Mouse (Mus musculus) layer of hippocampus, postnatal 10 days (tissue): Measurements from ENCODE around the gene Zfp607a. TPM values are rescaled to one million over a fixed set of nuclear protein-coding genes. Genes with fewer than 3 reads are reported as not detected.
"Not testable (repeated sequence)": the region's sequence is repeated elsewhere in the genome, so short reads cannot be mapped to it uniquely, and the experiment has no call there.

Source experiments
- DNase-seq, 2 experiments: peaks; one replicate each; pipeline ENCODE4 v3.0.0; 2021; ENCODE audit warnings: low spot score in 2 of 2
- long read RNA-seq: library from polyadenylated mRNA; stranded (forward); transcript quantifications from one replicate; pipeline ENCODE4 v2.0.0, GENCODE M21; 2023
- total RNA-seq, 2 experiments: library from RNA; stranded (reverse); gene quantifications; 2 replicates each; pipeline ENCODE4 v1.2.3; 2021

Gene Zfp607a
- 1 to 10 TPM; 2.4 to 4.0 TPM for total RNA-seq
- long read RNA-seq, result 0 reads

- no peak for DNase-seq
Measured at GRCm38 (mm10) chr7:27857227-27857626, at the start of gene Zfp607a. Zfp607a (plus strand) TSS chr7:27857527.

DNA sequence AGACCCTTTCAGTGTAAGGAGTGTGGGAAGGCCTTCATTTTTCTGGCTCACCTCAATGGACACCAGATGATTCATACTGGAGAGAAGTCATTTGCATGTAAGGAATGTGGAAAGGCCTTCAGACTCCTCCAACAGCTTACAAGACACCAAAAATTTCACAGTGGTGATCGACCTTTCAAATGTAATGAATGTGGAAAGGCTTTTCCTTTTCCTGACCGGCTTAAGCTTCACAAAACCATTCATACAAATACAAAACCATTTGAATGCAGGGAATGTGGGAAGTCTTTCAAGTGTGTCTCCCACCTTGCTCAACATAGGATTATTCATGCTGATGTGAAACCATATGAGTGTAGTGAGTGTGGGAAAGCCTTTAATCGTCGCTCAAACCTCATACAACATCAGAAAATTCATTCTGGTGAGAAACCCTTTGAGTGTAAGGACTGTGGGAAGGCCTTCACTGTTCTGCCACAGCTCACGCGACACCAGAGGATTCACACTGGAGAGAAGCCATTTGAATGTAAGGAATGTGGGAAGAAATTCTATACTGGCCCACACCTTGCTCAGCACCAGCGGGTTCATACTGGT is 38.7 kb upstream of the Zfp607a start:
- DNase-seq, result no peak

- no peak for DNase-seq
Measured at GRCm38 (mm10) chr7:27822611-27823010, 34.7 kb upstream of the Zfp607a start.

DNA sequence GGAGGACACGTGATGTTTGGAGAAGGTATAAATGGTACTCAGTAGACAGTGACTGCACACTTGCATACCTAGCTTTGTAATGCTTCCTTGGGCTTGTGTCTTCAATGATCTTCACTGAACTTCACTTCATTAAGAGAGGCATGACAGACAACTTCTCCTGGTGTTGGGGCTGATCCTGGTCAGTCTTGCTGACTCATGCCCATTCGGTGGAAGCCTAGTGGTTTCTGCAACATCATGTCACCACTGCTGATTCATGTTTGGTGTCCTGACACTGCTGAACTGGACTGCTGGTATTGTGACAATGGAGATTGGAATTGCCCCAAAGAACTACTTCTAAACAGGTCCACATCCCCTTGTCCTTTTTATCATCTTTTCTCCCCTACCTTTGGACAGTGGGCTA is 23.2 kb upstream of the Zfp607a start:
- DNase-seq, result no peak

DNA sequence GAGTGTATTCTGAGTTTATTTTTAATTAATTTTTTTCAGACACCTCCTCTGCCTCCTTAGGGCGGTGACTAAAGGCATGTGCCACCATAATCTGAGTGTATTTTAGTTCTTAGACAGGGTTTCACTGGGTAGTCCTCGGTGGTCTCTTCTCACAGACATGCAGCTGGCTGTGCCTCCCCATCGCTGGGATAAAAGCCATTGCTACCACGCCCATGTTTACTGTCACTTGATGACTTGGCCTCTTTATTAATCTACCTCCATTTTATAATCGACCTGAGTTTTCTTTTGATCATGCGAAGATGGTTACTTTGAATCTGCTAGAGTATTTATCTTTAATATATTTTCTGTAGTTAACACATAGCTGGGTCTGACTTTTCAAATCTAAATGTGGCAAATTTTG is 19.4 kb upstream of the Zfp607a start:
- DNase-seq, result no peak

- DNase-seq, result peak; percentile 84 to 88
Measured at GRCm38 (mm10) chr7:27838323-27839249, 18.7 kb upstream of the Zfp607a start, which contains the start of gene Zfp59. Zfp59 (plus strand) TSS chr7:27838607.

- no peak for DNase-seq
Measured at GRCm38 (mm10) chr7:27839596-27839995, 17.7 kb upstream of the Zfp607a start.

- DNase-seq, result no peak
Measured at GRCm38 (mm10) chr7:27840104-27840503, 17.2 kb upstream of the Zfp607a start.

DNA sequence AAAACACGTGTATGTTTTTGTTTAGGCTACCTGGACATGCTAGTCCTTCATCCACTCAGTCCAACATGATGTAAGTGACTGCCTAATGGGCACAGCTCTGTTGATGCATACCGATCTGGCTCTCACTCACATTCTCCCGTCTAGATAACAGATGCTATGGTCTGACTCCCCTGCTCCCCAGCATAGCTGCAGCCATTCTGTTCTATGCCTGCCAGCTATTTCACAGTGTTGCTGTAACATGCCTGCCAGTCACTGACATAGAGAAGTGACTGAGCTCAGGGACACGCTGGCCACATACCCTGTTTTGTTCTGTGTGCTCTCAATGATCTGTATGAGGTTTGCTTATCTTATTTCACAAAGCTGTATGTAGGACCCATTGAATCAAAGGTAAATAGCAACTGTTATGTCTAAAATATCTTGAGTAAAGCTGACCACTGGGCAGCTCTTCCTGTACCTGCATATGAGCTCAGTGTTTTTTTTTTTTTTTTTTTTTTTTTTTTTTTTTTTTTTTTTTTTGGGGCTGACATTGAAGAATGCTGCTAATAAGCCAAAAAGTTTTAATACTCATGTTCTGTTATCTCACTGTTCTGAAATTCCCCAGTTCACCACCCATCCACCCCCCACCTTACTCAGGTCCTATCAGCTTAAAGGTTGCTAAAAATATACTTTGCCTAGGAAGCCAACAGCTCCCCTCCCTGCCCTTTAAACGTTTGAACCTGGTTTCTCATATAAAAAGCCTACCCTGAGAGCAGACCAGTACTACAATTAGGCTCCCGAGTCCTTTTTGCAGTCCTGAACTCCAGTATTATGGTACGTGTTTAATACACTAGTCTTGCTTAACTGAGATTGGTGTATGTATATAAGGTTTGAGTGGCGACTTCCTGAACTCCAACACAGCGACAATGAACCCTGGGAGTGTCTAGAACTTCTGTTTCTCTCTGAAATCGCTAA is 2.2 kb downstream of the Zfp607a start:
- DNase-seq, result no peak

- peak; percentile 56 to 67 for DNase-seq
Measured at GRCm38 (mm10) chr7:27860396-27861235, 3.3 kb downstream of the Zfp607a start.

DNA sequence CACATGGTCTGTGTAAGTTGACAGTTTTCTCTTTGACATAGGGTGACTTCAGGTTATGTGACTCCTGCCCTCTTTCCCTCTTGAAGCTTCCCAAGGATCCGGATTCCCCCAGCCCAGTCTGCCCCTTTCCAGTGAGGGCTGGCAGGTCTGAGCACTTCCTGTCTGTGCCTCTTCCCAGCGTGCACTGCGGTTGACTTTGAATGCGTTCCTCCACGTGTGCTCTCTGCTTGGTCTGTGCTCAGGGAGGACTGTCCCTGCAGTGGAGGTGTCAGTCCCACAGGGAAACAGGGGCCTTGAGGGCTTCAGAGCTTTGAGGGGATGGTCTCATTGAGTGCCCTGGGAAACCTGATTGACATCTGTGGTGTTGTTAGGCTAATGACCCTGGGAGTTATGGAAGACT is 5.3 kb downstream of the Zfp607a start:
- DNase-seq, result not testable (repeated sequence)

DNA sequence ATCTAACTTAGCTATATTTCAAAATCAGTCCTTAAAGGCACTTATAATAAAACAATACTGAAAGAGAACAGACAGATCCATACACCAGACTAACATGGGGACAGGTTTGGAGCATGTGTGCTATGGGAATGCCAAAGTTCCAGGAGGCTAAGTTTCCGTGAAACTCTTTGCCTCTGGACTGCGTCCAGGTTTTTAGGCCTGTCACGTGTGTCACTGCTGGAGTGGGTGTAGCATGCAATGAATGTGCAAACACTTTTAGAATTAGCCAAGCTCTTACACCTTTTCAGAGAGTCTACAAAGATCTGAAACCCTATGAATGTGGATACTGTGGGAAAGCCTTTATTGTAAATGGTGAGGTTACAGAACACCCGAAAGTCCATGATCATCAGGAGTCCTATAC is 24.4 kb downstream of the Zfp607a start:
- no peak for DNase-seq

GRCm38 (mm10) chr7:27900601-27901000 is 43.3 kb downstream of the Zfp607a start:
- DNase-seq, result no peak

DNA sequence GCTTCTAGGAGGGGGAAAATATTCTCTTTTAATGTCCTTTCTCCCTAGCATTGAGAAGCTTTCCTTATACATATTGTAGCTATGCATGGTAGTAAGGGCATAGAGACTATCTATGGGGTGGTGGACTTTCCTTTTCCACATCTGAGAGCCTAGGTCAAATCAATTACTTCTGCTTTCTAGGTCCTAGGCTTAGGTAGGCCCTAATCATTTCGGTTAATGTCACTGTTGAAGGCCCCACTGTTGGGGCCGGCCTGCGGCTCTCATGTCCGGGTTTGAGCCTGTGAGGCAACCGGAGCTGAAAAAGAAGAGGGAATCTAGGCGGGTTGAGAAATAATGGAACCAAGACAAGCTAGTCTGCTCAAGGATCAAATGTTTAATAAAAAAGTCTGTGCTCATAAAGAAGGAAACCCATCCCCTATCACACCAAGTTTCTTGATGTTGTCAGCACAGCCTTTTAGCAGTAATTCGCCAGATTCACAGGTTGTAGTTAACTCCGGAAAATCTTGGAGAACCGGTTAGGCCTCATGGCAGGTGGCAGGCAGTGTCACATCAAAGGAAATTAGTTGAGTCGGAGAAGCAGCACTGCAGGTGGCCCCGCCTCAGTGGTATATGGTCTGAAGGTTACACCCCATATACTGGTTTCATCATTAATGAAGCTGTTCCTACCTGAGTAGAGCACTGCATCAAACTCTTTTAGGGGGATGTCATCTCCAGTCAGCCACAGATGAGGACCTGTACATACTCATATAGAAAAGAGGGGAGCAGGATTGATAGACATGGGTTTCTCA is 47.9 kb downstream of the Zfp607a start:
- DNase-seq, result no peak

- DNase-seq, result not testable (repeated sequence)
Measured at GRCm38 (mm10) chr7:27910952-27911351, 53.6 kb downstream of the Zfp607a start.

GRCm38 (mm10) chr7:27927041-27927440 is 69.7 kb downstream of the Zfp607a start:
- not testable (repeated sequence) for DNase-seq

GRCm38 (mm10) chr7:27928818-27929695 is 71.7 kb downstream of the Zfp607a start, which contains the start of gene Zfp974:
Zfp974 (minus strand) TSS chr7:27929460.
- DNase-seq, result peak; percentile 55 to 72
